Comparison of ENCODE assay signal across 17 mouse cellular contexts in the genomic region with DNA sequence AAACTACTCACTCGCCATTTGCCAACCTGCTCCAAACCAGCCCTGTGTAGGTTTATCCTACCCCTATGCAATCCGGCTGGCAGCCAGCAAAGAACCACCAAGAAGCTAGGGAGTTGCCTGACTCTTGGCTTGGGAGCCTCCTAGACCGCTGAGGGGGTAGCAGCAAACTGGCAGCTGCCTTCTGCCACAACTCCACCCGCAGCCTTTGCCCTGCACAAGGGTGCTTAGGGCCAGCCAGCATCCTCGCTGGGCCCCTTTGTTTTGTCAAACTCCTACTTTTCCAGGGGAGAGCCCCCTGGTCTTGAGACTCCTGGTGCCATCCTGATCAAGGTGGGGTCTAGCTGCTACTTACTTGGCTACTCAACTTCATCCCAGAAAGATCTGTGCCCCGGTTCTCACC. TPM values are rescaled to one million over a fixed set of nuclear protein-coding genes. Genes with fewer than 3 reads are reported as not detected.
A peak's percentile ranks its signal among the peaks of the same experiment; 100 is the strongest.
DNase-seq lines count a peak whose midpoint lies in the region; ATAC-seq lines count a peak whose summit lies in the region.
"Had no signal": no experiment of that assay in that cellular context is flagged by ENCODE, and none has a peak within 500 bp of the region (broad histone marks: within the 10 kb centered on the region; RNA-seq: fewer than 3 reads in every experiment).

No protein-coding gene starts in this region.

- peak overlapping the region; percentile 29 for H3K4me2 ChIP-seq in liver, embryonic 11.5 days
- peak overlapping the region; percentile 88 for H3K4me2 ChIP-seq in hindbrain, embryonic 13.5 days
- H3K4me2 ChIP-seq in stomach, embryonic 14.5 days (replicated peaks; ENCODE audit: low read depth, low read length): peak overlapping the region; percentile 24
- H3K4me2 ChIP-seq: liver, embryonic 12.5 days; midbrain, embryonic 13.5 days had no signal

- no peak overlapping the region for H3K9ac ChIP-seq in liver, embryonic 11.5 days (ENCODE audit: low read depth, low read length)
- peak overlapping the region; percentile 71 for H3K9ac ChIP-seq in hindbrain, embryonic 13.5 days
- H3K9ac ChIP-seq in stomach, embryonic 14.5 days (replicated peaks; ENCODE audit: low read depth, low read length): no peak overlapping the region
- H3K9ac ChIP-seq: liver, embryonic 12.5 days; midbrain, embryonic 13.5 days had no signal

- no peaks in the 10 kb centered on the region for H3K36me3 ChIP-seq in liver, embryonic 11.5 days (ENCODE audit: control insufficient read depth, insufficient read depth, low read length)
- no peaks in the 10 kb centered on the region for H3K36me3 ChIP-seq in hindbrain, embryonic 13.5 days
- peaks cover 5% of the 10 kb centered on the region; the same call in 1 of the 2 replicates for H3K36me3 ChIP-seq in stomach, embryonic 14.5 days (ENCODE audit: control insufficient read depth, insufficient read depth, low read length)
- H3K36me3 ChIP-seq: liver, embryonic 12.5 days; midbrain, embryonic 13.5 days had no signal

- H3K4me3 ChIP-seq in liver, embryonic 11.5 days (ENCODE audit: low read depth, low read length): no peak overlapping the region
- H3K4me3 ChIP-seq in hindbrain, embryonic 13.5 days: peak overlapping the region; percentile 70
- H3K4me3 ChIP-seq in stomach, embryonic 14.5 days (ENCODE audit: low read depth, low read length): no peak overlapping the region
- H3K4me3 ChIP-seq: liver, embryonic 12.5 days; midbrain, embryonic 13.5 days had no signal

- peaks cover 11% of the 10 kb centered on the region for H3K4me1 ChIP-seq in liver, embryonic 11.5 days (replicated peaks; ENCODE audit: control insufficient read depth, insufficient read depth, low read length)
- H3K4me1 ChIP-seq in hindbrain, embryonic 13.5 days (replicated peaks): peaks cover 78% of the 10 kb centered on the region
- peaks cover 86% of the 10 kb centered on the region for H3K4me1 ChIP-seq in stomach, embryonic 14.5 days (ENCODE audit: control insufficient read depth, insufficient read depth, low read length)
- H3K4me1 ChIP-seq: midbrain, embryonic 13.5 days had no signal

- H3K27me3 ChIP-seq in liver, embryonic 11.5 days (replicated peaks; ENCODE audit: control insufficient read depth, insufficient read depth, low read length): peaks cover 98% of the 10 kb centered on the region
- H3K27me3 ChIP-seq in hindbrain, embryonic 13.5 days: peaks cover 97% of the 10 kb centered on the region
- no peaks in the 10 kb centered on the region for H3K27me3 ChIP-seq in stomach, embryonic 14.5 days (ENCODE audit: control insufficient read depth, insufficient read depth, low read length)

- no peak for ATAC-seq in liver, embryonic 11.5 days (replicated peaks; ENCODE audit: low FRiP score)
- ATAC-seq in hindbrain, embryonic 13.5 days (ENCODE audit: low FRiP score): no peak
- no peak for ATAC-seq in stomach, embryonic 14.5 days (ENCODE audit: insufficient number of reproducible peaks, insufficient read depth, low FRiP score, low read depth)
- no peak for ATAC-seq in inflammation-experienced regulatory T-cells, adult 6 months
- ATAC-seq in erythroblast, adult 5-6 weeks (replicated peaks; ENCODE audit: low FRiP score, poor library complexity, severe bottlenecking): no peak
- ATAC-seq: forebrain, embryonic 14.5 days; liver, embryonic 12.5 days; midbrain, embryonic 13.5 days had no signal

- DNase-seq in liver, embryonic 11.5 days (ENCODE audit: low spot score): no peak
- no peak for DNase-seq in liver
- DNase-seq in kidney, postnatal 10 days: peak; percentile 49
- DNase-seq in embryo, embryonic 10.5 days (ENCODE audit: low spot score): no peak
- DNase-seq: adrenal gland, adult 8-10 months; gastrocnemius, postnatal 36 days; heart, postnatal 10 days; thymus, postnatal 14 days had no signal

- no peak overlapping the region for H3K27ac ChIP-seq in liver, embryonic 11.5 days (ENCODE audit: low read depth, low read length)
- H3K27ac ChIP-seq in hindbrain, embryonic 13.5 days: peak overlapping the region; percentile 99
- H3K27ac ChIP-seq in stomach, embryonic 14.5 days (ENCODE audit: low read length): peak overlapping the region; percentile 98
- H3K27ac ChIP-seq: liver, embryonic 12.5 days; midbrain, embryonic 13.5 days had no signal

- H3K9me3 ChIP-seq in liver, embryonic 11.5 days (ENCODE audit: control insufficient read depth, low read length): no peaks in the 10 kb centered on the region
- no peaks in the 10 kb centered on the region for H3K9me3 ChIP-seq in hindbrain, embryonic 13.5 days
- H3K9me3 ChIP-seq in stomach, embryonic 14.5 days (ENCODE audit: control insufficient read depth, low read depth, low read length): no peaks in the 10 kb centered on the region
- H3K9me3 ChIP-seq: liver, embryonic 12.5 days; midbrain, embryonic 13.5 days had no signal

- 8% methylated on average over 6 of the region's 6 CpGs for WGBS in liver, embryonic 11.5 days
- WGBS in hindbrain, embryonic 13.5 days: 5% methylated on average over 6 of the region's 6 CpGs
- 23% methylated on average over 6 of the region's 6 CpGs for WGBS in stomach, embryonic 14.5 days

RNA-seq across cellular contexts. Expression of gene Hoxa4, which starts 6.9 kb away (rescaled TPM):
- 2.3 and 3.1 TPM in 2 replicates for polyA plus RNA-seq in liver, embryonic 11.5 days (2014; fragmentation: Nextera tagmentation; extraction: Ambion mirVana)
- polyA plus RNA-seq in hindbrain, embryonic 13.5 days (2015; fragmentation: Nextera tagmentation; extraction: Ambion mirVana): 14.5 and 14.8 TPM in 2 replicates
- polyA plus RNA-seq in stomach, embryonic 14.5 days (2014; fragmentation: Nextera tagmentation; extraction: Ambion mirVana): 6.7 and 6.8 TPM in 2 replicates
- polyA plus RNA-seq in inflammation-experienced regulatory T-cells, adult 6 months (2017; shearing (Covaris generic)): not detected
- total RNA-seq in erythroblast, adult 5-6 weeks (2015; ENCODE audit: low replicate concordance): not detected in 2 replicates
- total RNA-seq in erythroblast, adult 5-6 weeks (2017; ENCODE audit: low replicate concordance): 0.34 TPM in 1 of 2 replicates, not detected in the other
- total RNA-seq: layer of hippocampus, postnatal 14 days had no signal
- polyA plus RNA-seq: forebrain, embryonic 14.5 days; midbrain, embryonic 13.5 days had no signal

RNA-seq across cellular contexts. Expression of gene 5730596B20Rik, which starts 7.4 kb away (rescaled TPM):
- 0.60 and 1.0 TPM in 2 replicates for polyA plus RNA-seq in liver, embryonic 11.5 days (2014; fragmentation: Nextera tagmentation; extraction: Ambion mirVana)
- polyA plus RNA-seq in hindbrain, embryonic 13.5 days (2015; fragmentation: Nextera tagmentation; extraction: Ambion mirVana): 7.6 and 8.3 TPM in 2 replicates
- 4.4 and 4.7 TPM in 2 replicates for polyA plus RNA-seq in stomach, embryonic 14.5 days (2014; fragmentation: Nextera tagmentation; extraction: Ambion mirVana)
- polyA plus RNA-seq in inflammation-experienced regulatory T-cells, adult 6 months (2017; shearing (Covaris generic)): not detected
- total RNA-seq in erythroblast, adult 5-6 weeks (2015; ENCODE audit: low replicate concordance): not detected in 2 replicates
- total RNA-seq in erythroblast, adult 5-6 weeks (2017; ENCODE audit: low replicate concordance): not detected in 2 replicates
- total RNA-seq: gastrocnemius, postnatal 36 days; layer of hippocampus, postnatal 14 days had no signal
- polyA plus RNA-seq: forebrain, embryonic 14.5 days; midbrain, embryonic 13.5 days; small intestine, adult 2 months had no signal

RNA-seq across cellular contexts. Expression of gene Hoxa5, which starts 19.7 kb away (rescaled TPM):
- 8.0 and 9.7 TPM in 2 replicates for polyA plus RNA-seq in liver, embryonic 11.5 days (2014; fragmentation: Nextera tagmentation; extraction: Ambion mirVana)
- polyA plus RNA-seq in hindbrain, embryonic 13.5 days (2015; fragmentation: Nextera tagmentation; extraction: Ambion mirVana): 116 and 150 TPM in 2 replicates
- polyA plus RNA-seq in stomach, embryonic 14.5 days (2014; fragmentation: Nextera tagmentation; extraction: Ambion mirVana): 24.4 and 27.1 TPM in 2 replicates
- not detected for polyA plus RNA-seq in inflammation-experienced regulatory T-cells, adult 6 months (2017; shearing (Covaris generic))
- not detected in 2 replicates for total RNA-seq in erythroblast, adult 5-6 weeks (2015; ENCODE audit: low replicate concordance)
- 0.17 and 0.56 TPM in 2 replicates for total RNA-seq in erythroblast, adult 5-6 weeks (2017; ENCODE audit: low replicate concordance)
- total RNA-seq: layer of hippocampus, postnatal 14 days had no signal
- polyA plus RNA-seq: forebrain, embryonic 14.5 days had no signal

RNA-seq across cellular contexts. Expression of gene Hoxa2, which starts 20.0 kb away (rescaled TPM):
- polyA plus RNA-seq in liver, embryonic 11.5 days (2014; fragmentation: Nextera tagmentation; extraction: Ambion mirVana): 4.3 and 4.5 TPM in 2 replicates
- polyA plus RNA-seq in hindbrain, embryonic 13.5 days (2015; fragmentation: Nextera tagmentation; extraction: Ambion mirVana): 39.1 and 40.2 TPM in 2 replicates
- 17.4 and 18.5 TPM in 2 replicates for polyA plus RNA-seq in stomach, embryonic 14.5 days (2014; fragmentation: Nextera tagmentation; extraction: Ambion mirVana)
- not detected for polyA plus RNA-seq in inflammation-experienced regulatory T-cells, adult 6 months (2017; shearing (Covaris generic))
- total RNA-seq in erythroblast, adult 5-6 weeks (2015; ENCODE audit: low replicate concordance): not detected in 2 replicates
- total RNA-seq in erythroblast, adult 5-6 weeks (2017; ENCODE audit: low replicate concordance): not detected in 2 replicates
- total RNA-seq: layer of hippocampus, postnatal 14 days had no signal
- polyA plus RNA-seq: forebrain, embryonic 14.5 days; midbrain, embryonic 13.5 days had no signal

RNA-seq across cellular contexts. Expression of gene Hoxa6, which starts 23.9 kb away (rescaled TPM):
- 0.45 and 0.71 TPM in 2 replicates for polyA plus RNA-seq in liver, embryonic 11.5 days (2014; fragmentation: Nextera tagmentation; extraction: Ambion mirVana)
- polyA plus RNA-seq in hindbrain, embryonic 13.5 days (2015; fragmentation: Nextera tagmentation; extraction: Ambion mirVana): 16.3 and 28.0 TPM in 2 replicates
- 3.4 TPM in 2 replicates for polyA plus RNA-seq in stomach, embryonic 14.5 days (2014; fragmentation: Nextera tagmentation; extraction: Ambion mirVana)
- not detected for polyA plus RNA-seq in inflammation-experienced regulatory T-cells, adult 6 months (2017; shearing (Covaris generic))
- not detected in 2 replicates for total RNA-seq in erythroblast, adult 5-6 weeks (2015; ENCODE audit: low replicate concordance)
- total RNA-seq in erythroblast, adult 5-6 weeks (2017; ENCODE audit: low replicate concordance): not detected in 2 replicates
- total RNA-seq: heart, postnatal 10 days; layer of hippocampus, postnatal 14 days had no signal
- polyA plus RNA-seq: forebrain, embryonic 14.5 days; midbrain, embryonic 13.5 days had no signal

Comparison
In these comparisons a context has a peak if more than half of its experiments do, and no peak if none do; other contexts are left out.
1. H3K4me2 ChIP-seq: peak in every context shown above with its lines; median percentile 88 in hindbrain, embryonic 13.5 days; 29 in liver, embryonic 11.5 days; 24 in stomach, embryonic 14.5 days.